Mouse (Mus musculus): Measurements from ENCODE around the gene Sgsm2.

DNA sequence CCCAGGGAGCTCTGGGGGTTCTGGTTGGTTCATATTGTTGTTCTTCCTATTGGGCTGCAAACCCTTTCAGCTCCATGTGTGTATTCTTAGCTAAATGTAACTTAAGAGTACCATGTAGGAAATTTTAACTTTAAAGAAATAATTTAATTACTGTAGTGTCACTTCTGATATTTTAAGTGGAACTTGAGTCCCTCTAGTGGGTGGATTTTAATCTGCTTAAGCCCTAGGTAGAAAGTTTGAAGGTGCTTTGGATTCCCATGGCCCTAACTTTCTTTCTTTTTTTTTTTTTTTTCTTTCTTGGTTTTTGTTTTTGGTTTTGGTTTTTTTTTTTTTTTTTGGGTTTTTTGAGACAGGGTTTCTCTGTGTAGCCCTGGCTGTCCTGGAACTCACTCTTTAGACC is 81.1 kb downstream of the Sgsm2 start:
- no peak for TF ChIP-seq POLR2A (IDR thresholded peaks at IDR 0.05; ENCODE audit: borderline replicate concordance, low read depth, low read length)
- no peak for TF ChIP-seq CTCF (IDR thresholded peaks at IDR 0.05; ENCODE audit: low read depth, low read length)
